Mouse (Mus musculus) urinary bladder, postnatal 10 days (tissue): ENCODE measurements around the gene Tmem135.

Experiments
- DNase-seq: peaks from one replicate; pipeline ENCODE4 v3.0.0; 2022; ENCODE audit warnings: low spot score

Tmem135 gene

GRCm38 (mm10) chr7:89382892-89383291 is 21.1 kb downstream of the Tmem135 start:
- DNase-seq: no peak

- no peak for DNase-seq
These were observed 22.9 kb downstream of the Tmem135 start for GRCm38 (mm10) chr7:89380935-89381705.

DNA sequence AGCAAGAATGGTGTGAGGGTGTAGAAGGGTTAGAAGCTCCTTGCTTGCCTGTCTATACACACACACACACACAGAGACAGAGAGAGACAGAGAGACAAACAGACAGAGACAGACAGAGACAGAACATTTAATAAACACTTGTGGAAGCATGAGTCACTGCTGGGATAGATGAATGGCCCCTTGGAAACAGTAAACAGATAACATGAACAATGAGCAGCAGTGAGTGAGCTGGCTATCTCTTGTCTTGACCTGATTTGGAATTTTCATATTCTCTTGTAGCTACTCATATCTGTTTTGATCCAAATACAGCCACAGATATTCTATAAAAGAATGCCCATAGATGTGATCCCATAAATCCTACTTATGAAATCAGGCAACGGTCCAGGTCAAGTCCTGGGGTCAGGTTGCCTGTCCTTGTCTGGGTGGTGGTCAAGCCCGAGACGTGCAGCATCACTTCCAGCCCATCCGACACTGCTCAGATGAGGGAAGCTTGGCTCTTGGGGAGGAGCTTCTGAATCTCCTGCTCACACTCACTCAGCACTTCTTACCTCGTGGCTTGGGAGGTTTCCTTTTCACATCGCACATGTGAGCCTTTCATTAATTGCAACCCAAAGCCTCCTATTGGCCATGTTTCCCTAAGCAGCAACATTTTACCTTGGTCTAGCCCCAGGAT is 32.3 kb downstream of the Tmem135 start:
- no peak for DNase-seq

DNA sequence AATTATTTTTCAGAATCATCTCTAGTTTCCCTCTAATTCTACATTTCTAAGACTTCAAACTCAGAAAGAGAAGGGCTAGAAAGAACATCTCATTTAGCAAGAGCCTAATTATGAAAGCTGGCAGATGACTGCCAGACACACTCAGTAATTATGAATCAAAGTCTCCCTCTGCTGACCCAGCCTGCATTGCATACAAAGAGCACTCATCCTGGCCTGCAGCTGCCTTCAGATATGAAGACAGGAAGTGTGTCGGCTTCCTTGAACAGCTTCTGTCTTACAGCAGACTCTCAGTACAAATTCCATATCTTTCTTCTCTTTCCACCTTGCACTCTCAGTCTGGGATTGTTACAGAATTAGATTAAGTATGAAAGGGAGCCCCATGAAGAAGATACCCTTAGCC is 33.1 kb downstream of the Tmem135 start:
- DNase-seq: no peak

GRCm38 (mm10) chr7:89370086-89370485 is 33.9 kb downstream of the Tmem135 start:
- DNase-seq: no peak

GRCm38 (mm10) chr7:89367643-89368042 is 36.4 kb downstream of the Tmem135 start:
- no peak for DNase-seq

GRCm38 (mm10) chr7:89365135-89365880 is 38.7 kb downstream of the Tmem135 start:
- no peak for DNase-seq

GRCm38 (mm10) chr7:89363975-89364374 is 40.0 kb downstream of the Tmem135 start:
- DNase-seq: no peak

DNA sequence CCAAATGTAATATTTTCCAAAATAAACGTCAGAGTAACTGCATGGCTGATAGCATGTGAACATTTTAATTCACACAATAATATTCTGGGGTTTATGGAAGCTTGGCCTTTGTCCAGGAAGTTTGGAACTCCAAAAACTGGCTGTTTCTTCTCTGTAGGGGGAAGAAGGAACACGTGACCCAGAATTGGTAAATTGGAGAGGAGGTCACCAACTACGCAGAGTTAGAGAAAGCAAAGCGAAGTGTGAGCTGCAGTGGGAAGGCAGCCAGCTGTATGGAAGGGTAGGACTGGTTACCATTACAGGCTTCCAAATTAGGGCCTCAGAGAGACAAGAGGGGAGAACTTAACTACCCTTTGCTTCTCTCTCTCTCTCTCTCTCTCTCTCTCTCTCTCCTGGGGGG is 47.7 kb downstream of the Tmem135 start:
- no peak for DNase-seq

- DNase-seq: no peak
These were observed 48.3 kb downstream of the Tmem135 start for GRCm38 (mm10) chr7:89355519-89356255.

DNA sequence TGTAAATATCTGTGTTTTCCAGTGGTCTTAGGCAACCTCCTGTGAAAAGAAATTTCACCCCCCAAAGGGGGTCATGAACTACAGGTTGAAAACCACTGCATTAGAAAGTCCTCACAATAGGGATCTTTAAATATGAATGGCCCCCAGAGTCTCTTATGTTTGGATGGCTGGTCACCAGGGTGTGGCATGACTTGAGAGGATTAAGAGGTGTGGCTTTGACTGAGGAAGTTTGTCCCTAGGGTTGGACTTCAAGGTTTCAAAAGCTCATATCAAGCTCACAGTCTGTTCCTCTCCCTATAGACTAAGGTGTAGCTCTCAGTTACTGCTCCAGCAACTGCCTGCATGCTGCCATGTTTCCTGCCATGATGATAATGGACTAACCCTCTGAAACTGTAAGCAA is 62.0 kb downstream of the Tmem135 start:
- DNase-seq: no peak

GRCm38 (mm10) chr7:89339808-89340207 is 64.2 kb downstream of the Tmem135 start:
- no peak for DNase-seq

DNA sequence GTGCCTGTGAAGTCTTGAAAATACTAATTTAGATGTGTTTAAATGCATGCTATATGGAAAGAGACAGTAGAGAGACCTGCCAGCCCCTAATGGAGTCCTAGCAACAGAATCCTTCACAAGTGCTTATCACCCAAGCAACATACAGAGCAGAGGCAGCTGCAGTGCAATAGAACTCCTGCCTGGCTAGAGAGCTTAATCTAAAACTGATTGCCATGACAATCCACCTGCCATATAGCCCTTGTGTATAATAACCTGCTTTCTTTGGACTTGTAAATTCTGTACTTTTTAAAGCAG is 64.9 kb downstream of the Tmem135 start:
- DNase-seq: no peak

DNA sequence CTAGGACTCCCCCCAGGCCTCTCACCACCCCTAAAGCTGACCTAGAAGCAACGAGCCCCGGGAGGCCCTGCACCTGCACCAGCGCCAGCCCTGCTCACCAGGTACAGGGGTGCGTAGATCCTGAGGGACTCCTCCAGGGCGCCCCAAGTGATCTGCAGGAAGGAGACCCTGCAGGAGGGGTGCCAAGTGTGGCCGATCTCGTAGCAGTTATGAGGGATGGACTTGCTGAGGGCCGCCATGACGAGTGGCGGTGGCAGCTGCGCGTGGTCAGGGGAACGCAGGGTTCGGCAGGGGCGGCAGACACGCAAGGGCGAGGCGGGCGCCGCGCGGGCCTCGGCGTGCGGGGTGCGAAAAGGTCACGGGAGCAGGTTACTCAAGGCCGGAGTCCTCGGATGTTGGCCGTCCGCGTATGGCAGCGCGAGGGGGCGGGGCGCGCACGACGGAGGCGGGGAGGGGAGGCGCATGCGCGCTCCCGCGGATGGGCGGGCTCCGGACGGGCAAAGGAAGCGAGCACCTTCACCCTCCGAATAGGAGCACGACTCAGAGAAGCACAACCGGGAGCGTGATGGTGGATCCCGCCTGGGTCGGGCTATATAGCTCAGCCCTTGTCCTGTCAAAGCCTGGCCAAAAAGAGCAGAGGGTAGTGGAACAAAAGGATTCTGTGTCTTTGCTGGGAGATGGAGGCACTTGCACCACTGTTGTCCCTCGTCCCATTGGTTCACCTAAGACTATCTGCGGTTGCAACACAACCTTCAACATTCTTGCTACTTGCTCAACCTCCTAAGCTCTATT is 65.5 kb downstream of the Tmem135 start:
- DNase-seq: peak; percentile 58

- no peak for DNase-seq
These were observed 66.2 kb downstream of the Tmem135 start for GRCm38 (mm10) chr7:89337711-89338349.

GRCm38 (mm10) chr7:89336434-89336833 is 67.6 kb downstream of the Tmem135 start:
- no peak for DNase-seq

DNA sequence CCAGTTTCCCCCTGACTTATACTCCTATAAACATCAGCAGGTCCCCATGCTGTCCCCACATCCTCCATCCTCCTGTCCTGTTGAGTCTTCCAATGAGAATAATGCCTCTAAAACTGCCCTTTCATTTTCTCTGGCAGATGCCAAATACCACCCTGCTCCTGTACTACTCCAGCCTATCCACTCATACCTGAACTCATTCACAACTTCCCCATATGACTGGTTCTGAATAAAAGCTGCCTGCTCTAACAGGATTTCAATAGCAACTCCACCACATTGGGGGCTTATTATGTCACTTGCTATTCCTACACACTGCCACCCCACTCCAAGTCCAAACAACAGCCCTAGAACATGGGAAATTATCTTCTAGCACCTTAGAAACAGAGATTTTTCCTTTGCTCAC is 68.7 kb downstream of the Tmem135 start:
- DNase-seq: no peak

DNA sequence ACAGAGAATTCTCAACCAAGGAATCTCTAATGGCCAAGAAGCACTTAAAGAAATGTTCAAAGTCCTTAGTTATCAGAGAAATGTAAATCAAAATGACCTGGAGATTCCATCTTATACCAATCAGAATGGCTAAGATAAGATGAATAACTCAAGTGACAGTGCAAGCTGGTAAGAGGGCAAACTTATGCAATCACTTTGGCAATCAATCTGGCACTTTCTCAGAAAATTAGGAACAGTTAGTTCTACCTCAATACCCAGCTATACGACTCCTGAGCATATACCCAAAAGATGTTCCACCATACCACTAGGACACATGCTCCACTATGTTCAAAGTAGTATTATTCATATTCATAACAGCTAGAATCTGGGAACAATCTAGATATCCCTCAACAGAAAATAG is 74.1 kb downstream of the Tmem135 start:
- DNase-seq: no peak

GRCm38 (mm10) chr7:89327731-89328130 is 76.3 kb downstream of the Tmem135 start:
- DNase-seq: no peak

DNA sequence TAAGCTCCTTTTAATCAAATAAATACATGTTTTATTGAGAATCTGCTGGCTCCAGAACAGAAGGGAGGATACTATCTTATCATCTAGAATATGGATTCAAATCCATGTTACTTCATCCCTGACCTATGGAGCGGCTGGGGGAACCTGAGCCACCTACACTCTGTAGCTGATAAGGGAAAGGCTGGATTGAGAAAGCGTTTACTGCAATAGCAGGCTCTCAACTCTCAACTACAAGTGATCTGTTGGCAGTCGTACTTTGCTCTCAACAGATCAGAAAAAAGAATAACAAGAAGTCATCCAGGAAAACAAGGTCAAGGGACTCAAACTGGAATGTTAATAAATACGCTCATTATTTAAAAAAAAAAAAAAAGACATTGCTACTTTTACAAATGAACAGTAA is 77.3 kb downstream of the Tmem135 start:
- DNase-seq: no peak

GRCm38 (mm10) chr7:89326202-89326601 is 77.8 kb downstream of the Tmem135 start:
- no peak for DNase-seq
